Mouse (Mus musculus): ENCODE measurements at regions not wholly inside any gene's neighbourhood (a gene's known extent, or its start where the extent isn't known, plus 50 kb on each side); places are given as distances from the start of the nearest gene placed in this dataset.

- H3K4me3 ChIP-seq = no peak overlapping the region
- no peak for ATAC-seq (ENCODE audit: extremely low read depth, insufficient number of reproducible peaks, low FRiP score, low TSS enrichment)
- 82% methylated on average over 11 of the region's 11 CpGs for WGBS
Measured at GRCm38 (mm10) chr1:183937166-183937565, 75.9 kb upstream of the Dusp10 start.

GRCm38 (mm10) chr1:183938361-183938760 lies 74.7 kb upstream of the Dusp10 start:
- ATAC-seq (ENCODE audit: extremely low read depth, insufficient number of reproducible peaks, low FRiP score, low TSS enrichment) = no peak
- Histone ChIP-seq H3K27me3 (replicated peaks) (peaks cover 27% of the 10 kb centered on the region), H3K4me1 (peaks cover 5% of the 10 kb centered on the region; the same call in 1 of the 2 replicates), H3K4me3 (no peak overlapping the region), H3K27ac (replicated peaks) (no peak overlapping the region), H3K36me3 (no peaks in the 10 kb centered on the region), H3K9me3 (peaks cover 6% of the 10 kb centered on the region; the same call in 1 of the 2 replicates), H3K4me2 (no peak overlapping the region), H3K9ac (no peak overlapping the region)
- 85% methylated on average over 6 of the region's 6 CpGs for WGBS

More at GRCm38 (mm10) chr1:183937166-183937565, 75.9 kb upstream of the Dusp10 start:
- no peak overlapping the region for H3K9ac ChIP-seq
- peaks cover 6% of the 10 kb centered on the region; the same call in 1 of the 2 replicates for H3K9me3 ChIP-seq
- H3K36me3 ChIP-seq = no peaks in the 10 kb centered on the region
- peaks cover 29% of the 10 kb centered on the region for H3K27me3 ChIP-seq (replicated peaks)
- H3K4me2 ChIP-seq = no peak overlapping the region
- H3K4me1 ChIP-seq = peaks cover 5% of the 10 kb centered on the region; the same call in 1 of the 2 replicates
- H3K27ac ChIP-seq (replicated peaks) = no peak overlapping the region

- no peak overlapping the region for H3K4me2 ChIP-seq
- H3K9ac ChIP-seq = no peak overlapping the region
- H3K27ac ChIP-seq (replicated peaks) = no peak overlapping the region
- peaks cover 6% of the 10 kb centered on the region; the same call in 1 of the 2 replicates for H3K9me3 ChIP-seq
- H3K27me3 ChIP-seq (replicated peaks) = peaks cover 33% of the 10 kb centered on the region
- H3K36me3 ChIP-seq = no peaks in the 10 kb centered on the region
- no peaks in the 10 kb centered on the region for H3K4me1 ChIP-seq
- no peak overlapping the region for H3K4me3 ChIP-seq
- 81% methylated on average over 2 of the region's 2 CpGs for WGBS
- ATAC-seq (ENCODE audit: extremely low read depth, insufficient number of reproducible peaks, low FRiP score, low TSS enrichment) = no peak
Measured at GRCm38 (mm10) chr1:183940706-183941105, 72.4 kb upstream of the Dusp10 start.

- ATAC-seq (ENCODE audit: extremely low read depth, insufficient number of reproducible peaks, low FRiP score, low TSS enrichment) = no peak
- WGBS = 82% methylated on average over 8 of the region's 8 CpGs
- H3K27me3 ChIP-seq (replicated peaks) = peaks cover 12% of the 10 kb centered on the region; the same call in 1 of the 2 replicates
Measured at GRCm38 (mm10) chr1:183946241-183946640, 66.9 kb upstream of the Dusp10 start.

GRCm38 (mm10) chr1:183947066-183947465 lies 66.0 kb upstream of the Dusp10 start:
- Histone ChIP-seq H3K36me3 (no peaks in the 10 kb centered on the region), H3K4me1 (0 out of 2 replicates have a peak, but pooled peaks cover 4% of the 10 kb centered on the region), H3K4me2 (no peak overlapping the region), H3K9me3 (no peaks in the 10 kb centered on the region), H3K27me3 (replicated peaks) (peaks cover 5% of the 10 kb centered on the region; the same call in 1 of the 2 replicates), H3K4me3 (no peak overlapping the region), H3K9ac (no peak overlapping the region), H3K27ac (replicated peaks) (no peak overlapping the region)
- WGBS = 61% methylated on average over 5 of the region's 5 CpGs
- ATAC-seq (ENCODE audit: extremely low read depth, insufficient number of reproducible peaks, low FRiP score, low TSS enrichment) = no peak

More at GRCm38 (mm10) chr1:183946241-183946640, 66.9 kb upstream of the Dusp10 start:
- H3K9me3 ChIP-seq = no peaks in the 10 kb centered on the region
- H3K27ac ChIP-seq (replicated peaks) = no peak overlapping the region
- H3K4me1 ChIP-seq = 0 out of 2 replicates have a peak, but pooled peaks cover 4% of the 10 kb centered on the region
- H3K4me3 ChIP-seq = no peak overlapping the region
- no peaks in the 10 kb centered on the region for H3K36me3 ChIP-seq
- H3K9ac ChIP-seq = no peak overlapping the region
- no peak overlapping the region for H3K4me2 ChIP-seq

- Histone ChIP-seq H3K4me3 (no peak overlapping the region), H3K36me3 (no peaks in the 10 kb centered on the region), H3K4me1 (0 out of 2 replicates have a peak, but pooled peaks cover 4% of the 10 kb centered on the region), H3K27ac (replicated peaks) (no peak overlapping the region), H3K27me3 (replicated peaks) (peaks cover 5% of the 10 kb centered on the region; the same call in 1 of the 2 replicates), H3K9me3 (no peaks in the 10 kb centered on the region), H3K4me2 (no peak overlapping the region), H3K9ac (no peak overlapping the region)
- 68% methylated on average over 4 of the region's 4 CpGs for WGBS
- no peak for ATAC-seq (ENCODE audit: extremely low read depth, insufficient number of reproducible peaks, low FRiP score, low TSS enrichment)
Measured at GRCm38 (mm10) chr1:183949205-183949604, 63.9 kb upstream of the Dusp10 start.

- 86% methylated on average over 2 of the region's 2 CpGs for WGBS
Measured at GRCm38 (mm10) chr1:183954086-183954485, 59.0 kb upstream of the Dusp10 start.

GRCm38 (mm10) chr1:183956391-183956790 lies 56.7 kb upstream of the Dusp10 start:
- no peaks in the 10 kb centered on the region for H3K4me1 ChIP-seq
- no peak overlapping the region for H3K4me2 ChIP-seq
- no peaks in the 10 kb centered on the region for H3K27me3 ChIP-seq (replicated peaks)
- H3K9me3 ChIP-seq = no peaks in the 10 kb centered on the region
- no peak overlapping the region for H3K4me3 ChIP-seq
- no peak overlapping the region for H3K9ac ChIP-seq
- no peaks in the 10 kb centered on the region for H3K36me3 ChIP-seq
- ATAC-seq (ENCODE audit: extremely low read depth, insufficient number of reproducible peaks, low FRiP score, low TSS enrichment) = no peak
- 62% methylated on average over 3 of the region's 3 CpGs for WGBS
- no peak overlapping the region for H3K27ac ChIP-seq (replicated peaks)

More at GRCm38 (mm10) chr1:183954086-183954485, 59.0 kb upstream of the Dusp10 start:
- no peaks in the 10 kb centered on the region for H3K9me3 ChIP-seq
- H3K4me2 ChIP-seq = no peak overlapping the region
- H3K27me3 ChIP-seq (replicated peaks) = no peaks in the 10 kb centered on the region
- ATAC-seq (ENCODE audit: extremely low read depth, insufficient number of reproducible peaks, low FRiP score, low TSS enrichment) = no peak
- no peak overlapping the region for H3K4me3 ChIP-seq
- no peaks in the 10 kb centered on the region for H3K36me3 ChIP-seq
- H3K9ac ChIP-seq = no peak overlapping the region
- no peak overlapping the region for H3K27ac ChIP-seq (replicated peaks)
- 0 out of 2 replicates have a peak, but pooled peaks cover 4% of the 10 kb centered on the region for H3K4me1 ChIP-seq

- no peaks in the 10 kb centered on the region for H3K9me3 ChIP-seq
- ATAC-seq (ENCODE audit: extremely low read depth, insufficient number of reproducible peaks, low FRiP score, low TSS enrichment) = no peak
- no peak overlapping the region for H3K27ac ChIP-seq (replicated peaks)
- no peaks in the 10 kb centered on the region for H3K4me1 ChIP-seq
- no peaks in the 10 kb centered on the region for H3K36me3 ChIP-seq
- no peak overlapping the region for H3K4me3 ChIP-seq
- H3K9ac ChIP-seq = no peak overlapping the region
- no peak overlapping the region for H3K4me2 ChIP-seq
- no peaks in the 10 kb centered on the region; the same call in 1 of the 2 replicates for H3K27me3 ChIP-seq (replicated peaks)
- WGBS = 77% methylated on average over 2 of the region's 2 CpGs
Measured at GRCm38 (mm10) chr1:183961383-183961782, 51.7 kb upstream of the Dusp10 start.

GRCm38 (mm10) chr1:183962486-183962885 lies 50.6 kb upstream of the Dusp10 start:
- H3K27ac ChIP-seq (replicated peaks) = no peak overlapping the region
- no peak for ATAC-seq (ENCODE audit: extremely low read depth, insufficient number of reproducible peaks, low FRiP score, low TSS enrichment)
- H3K4me3 ChIP-seq = no peak overlapping the region
- no peak overlapping the region for H3K4me2 ChIP-seq
- 74% methylated on average over 2 of the region's 2 CpGs for WGBS
- H3K36me3 ChIP-seq = no peaks in the 10 kb centered on the region
- H3K9ac ChIP-seq = no peak overlapping the region
- no peaks in the 10 kb centered on the region; the same call in 1 of the 2 replicates for H3K27me3 ChIP-seq (replicated peaks)
- no peaks in the 10 kb centered on the region for H3K4me1 ChIP-seq
- H3K9me3 ChIP-seq = no peaks in the 10 kb centered on the region

- WGBS = 74% methylated on average over 4 of the region's 4 CpGs
- Histone ChIP-seq H3K36me3 (no peaks in the 10 kb centered on the region), H3K4me3 (no peak overlapping the region), H3K9ac (no peak overlapping the region), H3K27me3 (replicated peaks) (no peaks in the 10 kb centered on the region; the same call in 1 of the 2 replicates), H3K9me3 (no peaks in the 10 kb centered on the region), H3K27ac (replicated peaks) (no peak overlapping the region), H3K4me1 (no peaks in the 10 kb centered on the region), H3K4me2 (no peak overlapping the region)
- no peak for ATAC-seq (ENCODE audit: extremely low read depth, insufficient number of reproducible peaks, low FRiP score, low TSS enrichment)
Measured at GRCm38 (mm10) chr1:183963286-183963685, 49.8 kb upstream of the Dusp10 start.

Data from heart, embryonic 13.5 days (tissue).